Mouse (Mus musculus) layer of hippocampus, postnatal 25 days (tissue): ENCODE results near the gene Spp1. TPM values are rescaled to one million over a fixed set of nuclear protein-coding genes. Genes with fewer than 3 reads are reported as not detected.

Source experiments
- DNase-seq, 2 experiments: peaks; one replicate each; pipeline ENCODE4 v3.0.0; 2022; ENCODE audit warnings: mixed read lengths in 2 of 2, low spot score in 1 of 2; ENCODE audit errors: extremely low spot score in 1 of 2
- total RNA-seq, 2 experiments: library from RNA; stranded (reverse); gene quantifications; 2 replicates each; pipeline ENCODE4 v1.2.3; 2021

The Spp1 gene
- 1 to 10 TPM; 2.0 to 3.6 TPM for total RNA-seq

- no peak for DNase-seq
Measured at GRCm38 (mm10) chr5:104434835-104435301, at the start of gene Spp1. TSS of gene Spp1 (plus strand) at chr5:104435118.

GRCm38 (mm10) chr5:104385521-104385920 is 49.4 kb upstream of the Spp1 start:
- no peak for DNase-seq

- no peak for DNase-seq
Measured at GRCm38 (mm10) chr5:104386908-104387307, 48.0 kb upstream of the Spp1 start.

GRCm38 (mm10) chr5:104390962-104391361 is 44.0 kb upstream of the Spp1 start:
- DNase-seq = no peak

GRCm38 (mm10) chr5:104392784-104393183 is 42.1 kb upstream of the Spp1 start:
- DNase-seq = no peak

DNA sequence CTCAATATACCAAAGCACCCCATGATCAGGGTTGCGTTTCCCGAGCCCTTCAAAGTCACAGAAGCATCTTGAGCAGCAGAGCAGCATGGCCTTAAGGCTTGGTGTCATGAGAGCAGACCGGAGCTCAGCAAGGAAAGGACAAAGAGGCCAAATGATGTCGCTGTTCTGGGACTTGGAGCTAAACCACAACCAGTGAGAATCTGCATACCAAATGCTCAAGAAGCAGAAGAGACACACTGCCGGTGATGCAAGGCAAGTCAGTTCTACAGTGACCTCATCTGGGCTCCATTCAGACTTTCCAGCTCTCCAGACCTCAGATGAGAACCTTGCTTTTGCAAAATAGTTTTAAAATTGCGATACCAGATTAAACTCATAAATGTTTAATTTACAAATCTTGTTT is 38.6 kb upstream of the Spp1 start:
- DNase-seq = no peak

- no peak for DNase-seq
Measured at GRCm38 (mm10) chr5:104398001-104398400, 36.9 kb upstream of the Spp1 start.

GRCm38 (mm10) chr5:104399291-104399950 is 35.5 kb upstream of the Spp1 start:
- no peak for DNase-seq

- DNase-seq = no peak
Measured at GRCm38 (mm10) chr5:104399970-104400369, 34.9 kb upstream of the Spp1 start.

GRCm38 (mm10) chr5:104402651-104403050 is 32.3 kb upstream of the Spp1 start:
- DNase-seq = no peak

GRCm38 (mm10) chr5:104403351-104403750 is 31.6 kb upstream of the Spp1 start:
- DNase-seq = no peak

- no peak for DNase-seq
Measured at GRCm38 (mm10) chr5:104404551-104404950, 30.4 kb upstream of the Spp1 start.

DNA sequence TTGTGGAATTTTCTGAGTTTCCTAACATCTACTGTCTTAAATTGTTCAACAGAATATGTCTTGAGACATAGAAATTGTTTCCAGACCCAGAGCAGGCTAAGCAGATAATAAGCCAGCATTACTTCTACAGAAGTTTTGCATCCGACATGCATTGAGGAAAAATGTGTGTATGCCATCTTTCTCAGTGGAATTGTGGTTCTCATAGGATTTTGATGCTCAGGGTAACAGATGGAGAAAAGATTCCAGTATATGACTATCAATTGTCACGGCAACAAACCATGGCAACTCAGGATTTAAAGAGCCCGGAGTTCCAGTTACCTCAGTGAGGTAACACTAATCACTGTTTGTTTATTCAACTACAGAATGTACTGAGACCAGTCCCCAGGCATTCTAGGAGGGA is 29.9 kb upstream of the Spp1 start:
- DNase-seq = no peak

DNA sequence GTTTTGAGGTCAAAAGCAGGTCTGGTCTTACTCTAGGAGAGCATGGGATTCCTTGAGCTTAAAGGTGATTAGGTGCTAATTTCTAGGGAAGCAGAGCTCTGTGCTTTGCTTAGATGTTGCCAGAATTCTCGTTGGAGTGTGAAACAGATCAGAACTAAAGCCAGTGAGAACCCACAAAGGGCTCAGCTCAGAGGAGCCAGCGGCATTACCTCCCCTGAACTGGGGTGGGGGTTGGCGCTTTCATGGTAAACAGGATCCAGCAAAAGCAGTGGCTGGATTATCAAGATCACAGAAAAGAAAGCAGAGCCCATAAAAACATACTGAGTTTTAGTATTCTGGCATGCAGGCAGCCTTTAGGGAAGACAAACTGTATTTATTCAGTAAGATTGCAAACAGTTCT is 28.2 kb upstream of the Spp1 start:
- no peak for DNase-seq

GRCm38 (mm10) chr5:104407541-104408231 is 27.2 kb upstream of the Spp1 start:
- DNase-seq = no peak

- no peak for DNase-seq
Measured at GRCm38 (mm10) chr5:104408549-104408948, 26.4 kb upstream of the Spp1 start.

DNA sequence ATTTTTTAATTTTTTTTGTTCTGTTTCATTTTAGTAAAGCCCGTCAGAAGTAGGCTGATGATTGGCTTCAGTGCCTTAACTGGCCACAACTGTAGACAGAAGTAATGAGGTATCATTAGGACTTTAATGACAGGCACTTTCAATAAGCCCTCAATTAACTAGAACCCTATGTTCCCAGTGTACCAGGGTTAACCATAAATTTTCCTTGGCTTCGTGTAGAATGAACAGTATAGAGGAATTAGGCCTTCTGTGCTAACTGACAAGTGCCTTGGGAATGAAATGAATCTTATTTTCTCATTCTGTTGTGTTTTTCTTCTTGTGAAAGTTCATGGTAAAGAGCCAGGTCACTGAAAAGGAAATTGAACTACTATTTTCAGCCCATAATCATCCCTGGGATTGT is 18.9 kb upstream of the Spp1 start:
- DNase-seq = no peak

DNA sequence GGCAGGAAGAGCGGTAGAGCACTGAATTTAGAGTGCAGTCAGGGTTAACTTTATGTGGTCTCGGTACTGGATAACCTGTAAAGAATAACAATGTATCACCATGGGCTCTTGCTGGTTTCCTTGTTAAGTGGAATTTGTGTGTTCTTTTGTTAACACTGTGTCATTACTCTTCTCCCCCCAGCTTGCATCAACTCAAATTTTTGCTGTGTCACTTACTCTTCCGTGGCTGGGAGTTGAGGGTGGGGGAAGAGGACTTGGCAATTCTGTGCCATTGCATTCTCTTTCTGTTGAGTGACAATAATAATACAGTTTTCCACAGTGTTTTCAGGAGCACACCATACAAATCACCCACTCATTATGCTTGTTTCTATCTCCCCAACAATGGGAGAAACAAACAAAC is 17.9 kb upstream of the Spp1 start:
- no peak for DNase-seq

GRCm38 (mm10) chr5:104417721-104418120 is 17.2 kb upstream of the Spp1 start:
- no peak for DNase-seq

DNA sequence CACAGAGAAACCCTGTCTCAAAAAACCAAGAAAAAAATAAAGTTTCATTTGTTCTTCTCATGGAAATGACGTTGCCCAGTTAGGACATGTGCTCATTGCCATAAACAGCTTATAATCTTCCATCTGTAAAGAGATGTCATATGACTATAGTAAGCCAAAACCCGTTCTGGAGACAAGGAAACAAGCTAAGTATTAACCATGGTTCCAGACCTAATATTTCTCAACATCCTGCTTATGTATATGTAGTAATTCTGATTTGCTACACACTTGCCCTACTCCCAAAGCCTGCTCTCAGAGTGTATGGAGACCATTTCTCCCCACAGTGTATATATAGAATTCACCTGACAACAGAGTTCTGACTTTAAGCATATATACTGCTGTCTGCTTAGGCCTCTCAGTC is 12.9 kb upstream of the Spp1 start:
- no peak for DNase-seq

- DNase-seq = no peak
Measured at GRCm38 (mm10) chr5:104423861-104424260, 11.1 kb upstream of the Spp1 start.

GRCm38 (mm10) chr5:104425949-104426348 is 9.0 kb upstream of the Spp1 start:
- no peak for DNase-seq
